In genomic region chr11:75133391-75133790, GRCm38 (mm10) we compare ENCODE assay signal across 11 mouse cellular contexts. TPM values are rescaled to one million over a fixed set of nuclear protein-coding genes. Genes with fewer than 3 reads are reported as not detected.
DNase-seq lines count a peak whose midpoint lies in the region; ATAC-seq lines count a peak whose summit lies in the region.
"Had no signal": no experiment of that assay in that cellular context is flagged by ENCODE, and none has a peak within 500 bp of the region (broad histone marks: within the 10 kb centered on the region; RNA-seq: fewer than 3 reads in every experiment).

No protein-coding gene starts in this region.

- H3K27me3 ChIP-seq in kidney, embryonic 15.5 days = no peaks in the 10 kb centered on the region
- no peaks in the 10 kb centered on the region for H3K27me3 ChIP-seq in limb, embryonic 12.5 days
- H3K27me3 ChIP-seq: midbrain, embryonic 12.5 days; Patski had no signal

- peak; percentile 65 for DNase-seq in cerebellum, adult 11-12 months
- DNase-seq in kidney, adult 18-20 months = no peak
- DNase-seq in cerebellum, postnatal 10 days = peak; percentile 67 to 73
- DNase-seq in gastrocnemius, postnatal 14 days = no peak
- DNase-seq in right cerebral cortex, adult 18-20 months = no peak
- DNase-seq: thymus, postnatal 4 days had no signal

- ATAC-seq in cerebellum, adult (ENCODE audit: insufficient number of reproducible peaks, low FRiP score, low TSS enrichment) = no peak; the same call in 1 of the 2 replicates
- 0 out of 2 replicates have a peak, but pooled peaks have one; percentile 16 for ATAC-seq in kidney, embryonic 15.5 days (replicated peaks; ENCODE audit: low FRiP score)
- ATAC-seq in limb, embryonic 12.5 days (ENCODE audit: insufficient number of reproducible peaks, insufficient read depth, low FRiP score, low TSS enrichment, low read depth) = no peak
- ATAC-seq: Patski had no signal

- H3K4me2 ChIP-seq in kidney, embryonic 15.5 days = no peak overlapping the region
- H3K4me2 ChIP-seq in limb, embryonic 12.5 days = no peak overlapping the region
- H3K4me2 ChIP-seq: midbrain, embryonic 12.5 days had no signal

- H3K9me3 ChIP-seq in kidney, embryonic 15.5 days (replicated peaks) = no peaks in the 10 kb centered on the region
- H3K9me3 ChIP-seq in limb, embryonic 12.5 days = no peaks in the 10 kb centered on the region
- H3K9me3 ChIP-seq: midbrain, embryonic 12.5 days had no signal

- H3K4me3 ChIP-seq in kidney, embryonic 15.5 days (replicated peaks) = no peak overlapping the region
- H3K4me3 ChIP-seq in limb, embryonic 12.5 days (replicated peaks) = no peak overlapping the region
- H3K4me3 ChIP-seq: midbrain, embryonic 12.5 days had no signal

- H3K27ac ChIP-seq in kidney, embryonic 15.5 days = peak overlapping the region; percentile 85
- peak overlapping the region; percentile 50 for H3K27ac ChIP-seq in limb, embryonic 12.5 days
- H3K27ac ChIP-seq: midbrain, embryonic 12.5 days had no signal

- peaks cover 49% of the 10 kb centered on the region for H3K4me1 ChIP-seq in kidney, embryonic 15.5 days
- peaks cover 47% of the 10 kb centered on the region for H3K4me1 ChIP-seq in limb, embryonic 12.5 days (replicated peaks)

- no peak overlapping the region for H3K9ac ChIP-seq in kidney, embryonic 15.5 days
- no peak overlapping the region for H3K9ac ChIP-seq in limb, embryonic 12.5 days (replicated peaks)
- H3K9ac ChIP-seq: midbrain, embryonic 12.5 days had no signal

- no peaks in the 10 kb centered on the region for H3K36me3 ChIP-seq in kidney, embryonic 15.5 days
- H3K36me3 ChIP-seq in limb, embryonic 12.5 days = no peaks in the 10 kb centered on the region; the same call in none of the 2 replicates
- H3K36me3 ChIP-seq: midbrain, embryonic 12.5 days had no signal

- WGBS in kidney, embryonic 15.5 days = 89% methylated on average over 5 of the region's 5 CpGs
- WGBS in limb, embryonic 12.5 days = 87% methylated on average over 5 of the region's 5 CpGs

- intact Hi-C loops in gastrocnemius, postnatal 14 days (cut with DNase I; ENCODE audit: low total_unique reads) = no loop called here

RNA-seq across cellular contexts. Expression of gene Hic1, which starts 35.9 kb away (rescaled TPM):
- polyA plus RNA-seq in kidney, embryonic 15.5 days (2015; fragmentation: Nextera tagmentation; extraction: Ambion mirVana) = 24.3 and 25.9 TPM in 2 replicates
- 30.3 and 35.5 TPM in 2 replicates for polyA plus RNA-seq in limb, embryonic 12.5 days (2016; fragmentation: Nextera tagmentation; extraction: Ambion mirVana)
- 10 to 100 TPM; 12.3 to 18.9 TPM for total RNA-seq in gastrocnemius, postnatal 14 days (2021)

RNA-seq across cellular contexts. Expression of gene Ovca2, which starts 45.2 kb away (rescaled TPM):
- 25.3 and 27.0 TPM in 2 replicates for polyA plus RNA-seq in kidney, embryonic 15.5 days (2015; fragmentation: Nextera tagmentation; extraction: Ambion mirVana)
- polyA plus RNA-seq in limb, embryonic 12.5 days (2016; fragmentation: Nextera tagmentation; extraction: Ambion mirVana) = 29.6 and 31.0 TPM in 2 replicates
- total RNA-seq in gastrocnemius, postnatal 14 days (2021) = 1 to 10 TPM; 3.6 to 4.1 TPM

RNA-seq across cellular contexts. Expression of gene Dph1, which starts 57.6 kb away (rescaled TPM):
- 24.6 and 26.3 TPM in 2 replicates for polyA plus RNA-seq in kidney, embryonic 15.5 days (2015; fragmentation: Nextera tagmentation; extraction: Ambion mirVana)
- polyA plus RNA-seq in limb, embryonic 12.5 days (2016; fragmentation: Nextera tagmentation; extraction: Ambion mirVana) = 24.0 and 25.5 TPM in 2 replicates
- total RNA-seq in gastrocnemius, postnatal 14 days (2021) = 1 to 10 TPM; 6.6 to 6.9 TPM

Comparison
In these comparisons a context has a peak if more than half of its experiments do, and no peak if none do; other contexts are left out.
1. DNase-seq: peak in cerebellum, adult 11-12 months (single experiment) and cerebellum, postnatal 10 days (2 of 2); none in kidney, adult 18-20 months (single experiment), gastrocnemius, postnatal 14 days (single experiment) and right cerebral cortex, adult 18-20 months (single experiment).